Mouse (Mus musculus) bone marrow, adult 2 months (tissue): ENCODE results near the gene Grifin.

Experiments
- CTCF ChIP-seq: fragments of 200-500 bp; IDR thresholded peaks from 2 replicates; pipeline ENCODE4 v1.5.1; 2011; ENCODE audit warnings: low read length, control low read depth; ENCODE audit not compliant: control insufficient read depth, insufficient read depth
- POLR2A ChIP-seq: fragments of 200-500 bp; IDR thresholded peaks from 2 replicates; pipeline ENCODE4 v1.6.1; 2011; ENCODE audit warnings: low read depth, mild to moderate bottlenecking, control low read depth, low read length, borderline replicate concordance; ENCODE audit not compliant: control insufficient read depth

- TF ChIP-seq POLR2A (no peak), CTCF (no peak)
Measured at GRCm38 (mm10) chr5:140571673-140572072, 6.8 kb upstream of the Grifin start.
